Comparison of ENCODE assay signal across 8 mouse cellular contexts in genomic region chr15:78436380-78437192, GRCm38 (mm10). TPM values are rescaled to one million over a fixed set of nuclear protein-coding genes. Genes with fewer than 3 reads are reported as not detected.
A peak's percentile ranks its signal among the peaks of the same experiment; 100 is the strongest.
DNase-seq lines count a peak whose midpoint lies in the region; ATAC-seq and TF ChIP-seq lines count a peak whose summit lies in the region.

No protein-coding gene starts in this region.

- peak overlapping the region; percentile 20; the same call in 1 of the 2 replicates for H3K4me3 ChIP-seq in embryonic facial prominence, embryonic 11.5 days (ENCODE audit: low read depth, low read length)
- H3K4me3 ChIP-seq in heart, adult 2 months = peak overlapping the region; percentile 2; the same call in 1 of the 2 replicates
- H3K4me3 ChIP-seq in midbrain, embryonic 13.5 days (replicated peaks) = peak overlapping the region; percentile 21
- H3K4me3 ChIP-seq in stomach, embryonic 16.5 days (replicated peaks; ENCODE audit: low read length) = peak overlapping the region; percentile 34

- H3K4me2 ChIP-seq in embryonic facial prominence, embryonic 11.5 days (ENCODE audit: low read depth, low read length) = peak overlapping the region; percentile 39
- H3K4me2 ChIP-seq in midbrain, embryonic 13.5 days (replicated peaks) = peak overlapping the region; percentile 50
- H3K4me2 ChIP-seq in stomach, embryonic 16.5 days (ENCODE audit: low read depth, low read length) = peak overlapping the region; percentile 53

- 12% methylated on average over 25 of the region's 32 CpGs for WGBS in embryonic facial prominence, embryonic 11.5 days
- 15% methylated on average over 32 of the region's 32 CpGs for WGBS in heart, adult 2 months
- WGBS in midbrain, embryonic 13.5 days = 5% methylated on average over 32 of the region's 32 CpGs
- WGBS in stomach, embryonic 16.5 days = 12% methylated on average over 31 of the region's 32 CpGs

- peak overlapping the region; percentile 52 for H3K9ac ChIP-seq in embryonic facial prominence, embryonic 11.5 days (replicated peaks; ENCODE audit: low read length)
- H3K9ac ChIP-seq in heart, adult 2 months (ENCODE audit: low read depth, low read length) = peak overlapping the region; percentile 4; the same call in 1 of the 2 replicates
- H3K9ac ChIP-seq in midbrain, embryonic 13.5 days (replicated peaks) = peak overlapping the region; percentile 63
- peak overlapping the region; percentile 70 for H3K9ac ChIP-seq in stomach, embryonic 16.5 days (ENCODE audit: low read length)

- H3K36me3 ChIP-seq in embryonic facial prominence, embryonic 11.5 days (replicated peaks; ENCODE audit: control insufficient read depth, insufficient read depth, low read depth, low read length) = no peaks in the 10 kb centered on the region; the same call in 1 of the 2 replicates
- H3K36me3 ChIP-seq in heart, adult 2 months (ENCODE audit: control insufficient read depth, insufficient read depth, low read length) = no peaks in the 10 kb centered on the region
- H3K36me3 ChIP-seq in midbrain, embryonic 13.5 days = peaks cover 38% of the 10 kb centered on the region
- H3K36me3 ChIP-seq in stomach, embryonic 16.5 days (ENCODE audit: control insufficient read depth, insufficient read depth, low read length) = no peaks in the 10 kb centered on the region

- peak; percentile 31 to 38 for DNase-seq in spleen, adult 18-20 months
- no peak for DNase-seq in spleen, adult 12 weeks (ENCODE audit: low spot score)
- DNase-seq in embryonic facial prominence, embryonic 11.5 days (ENCODE audit: low spot score) = peak; percentile 68
- DNase-seq in heart, adult 2 months = peak; percentile 88 to 90
- peak; percentile 61 to 68 for DNase-seq in kidney, adult 8-10 months
- DNase-seq in left cerebral cortex, postnatal 4 days = peak; percentile 92

- peak; percentile 59 for TF ChIP-seq CTCF in heart, adult 2 months (IDR thresholded peaks at IDR 0.05)

- intact Hi-C loops in heart, adult 2 months (cut with DNase I) = no loop called here
- intact Hi-C loops in left cerebral cortex, postnatal 4 days (cut with DNase I) = loop anchor here (10.0 kb wide), 1 partner anchor 462 kb away; the partner anchor contains the start of gene Eif3d

- H3K79me2 ChIP-seq in heart, adult 2 months (replicated peaks; ENCODE audit: control insufficient read depth, insufficient read depth, low read length) = no peaks in the 10 kb centered on the region

- TF ChIP-seq EP300 in heart, adult 2 months (IDR thresholded peaks at IDR 0.05; ENCODE audit: insufficient read depth, low read depth, low read length) = no peak

- peaks cover 15% of the 10 kb centered on the region; the same call in 1 of the 2 replicates for H3K4me1 ChIP-seq in embryonic facial prominence, embryonic 11.5 days (ENCODE audit: control insufficient read depth, insufficient read depth, low read length)
- peaks cover 3% of the 10 kb centered on the region for H3K4me1 ChIP-seq in heart, adult 2 months (ENCODE audit: control insufficient read depth, insufficient read depth, low read length)
- peaks cover 56% of the 10 kb centered on the region for H3K4me1 ChIP-seq in midbrain, embryonic 13.5 days (replicated peaks)
- H3K4me1 ChIP-seq in stomach, embryonic 16.5 days (ENCODE audit: control insufficient read depth, insufficient read depth, low read length) = peaks cover 20% of the 10 kb centered on the region

- no peaks in the 10 kb centered on the region; the same call in 1 of the 2 replicates for H3K27me3 ChIP-seq in embryonic facial prominence, embryonic 11.5 days (ENCODE audit: control insufficient read depth, insufficient read depth, low read length)
- H3K27me3 ChIP-seq in heart, adult 2 months (ENCODE audit: control insufficient read depth, insufficient read depth, low read length) = no peaks in the 10 kb centered on the region
- H3K27me3 ChIP-seq in midbrain, embryonic 13.5 days = 0 out of 2 replicates have a peak, but pooled peaks cover 6% of the 10 kb centered on the region
- no peaks in the 10 kb centered on the region for H3K27me3 ChIP-seq in stomach, embryonic 16.5 days (ENCODE audit: control insufficient read depth, insufficient read depth, low read length)

- ATAC-seq in embryonic facial prominence, embryonic 11.5 days (replicated peaks; ENCODE audit: insufficient number of reproducible peaks, low FRiP score, low TSS enrichment, low read depth) = peak; percentile 26; the same call in 1 of the 2 replicates
- peak; percentile 65 for ATAC-seq in midbrain, embryonic 13.5 days
- peak; percentile 66 for ATAC-seq in stomach, embryonic 16.5 days (ENCODE audit: insufficient read depth, low FRiP score)

- H3K27ac ChIP-seq in embryonic facial prominence, embryonic 11.5 days (replicated peaks; ENCODE audit: low read depth, low read length) = no peak overlapping the region
- H3K27ac ChIP-seq in heart, adult 2 months = peak overlapping the region; percentile 45; the same call in 1 of the 2 replicates
- peak overlapping the region; percentile 78 for H3K27ac ChIP-seq in midbrain, embryonic 13.5 days
- H3K27ac ChIP-seq in stomach, embryonic 16.5 days (ENCODE audit: low read length) = peak overlapping the region; percentile 70

- H3K9me3 ChIP-seq in embryonic facial prominence, embryonic 11.5 days (replicated peaks; ENCODE audit: control insufficient read depth, low read length) = no peaks in the 10 kb centered on the region
- H3K9me3 ChIP-seq in midbrain, embryonic 13.5 days = no peaks in the 10 kb centered on the region
- H3K9me3 ChIP-seq in stomach, embryonic 16.5 days (replicated peaks; ENCODE audit: control insufficient read depth, low read length) = no peaks in the 10 kb centered on the region

- TF ChIP-seq POLR2A in heart, adult 2 months (IDR thresholded peaks at IDR 0.05; ENCODE audit: insufficient read depth, low read depth, low read length) = no peak

RNA-seq across cellular contexts. Expression of gene Kctd17, which starts 8.2 kb away (rescaled TPM):
- 36.0 and 47.5 TPM in 2 replicates for polyA plus RNA-seq in embryonic facial prominence, embryonic 11.5 days (2014; fragmentation: Nextera tagmentation; extraction: Ambion mirVana)
- total RNA-seq in heart, adult 2 months (2021) = 10 to 100 TPM; 18.4 to 24.5 TPM
- polyA plus RNA-seq in heart, adult 2 months (2012; rRNA removed) = 52.5 and 66.1 TPM in 2 replicates
- 100 to 1,000 TPM; 212 to 213 TPM for total RNA-seq in left cerebral cortex, postnatal 4 days (2021)
- polyA plus RNA-seq in midbrain, embryonic 13.5 days (2015; fragmentation: Nextera tagmentation; extraction: Ambion mirVana) = 107 and 117 TPM in 2 replicates
- 28.1 and 32.0 TPM in 2 replicates for polyA plus RNA-seq in stomach, embryonic 16.5 days (2015; fragmentation: Nextera tagmentation; extraction: Ambion mirVana)

RNA-seq across cellular contexts. Expression of gene Mpst, which starts 30.4 kb away (rescaled TPM):
- 2.3 and 2.5 TPM in 2 replicates for polyA plus RNA-seq in embryonic facial prominence, embryonic 11.5 days (2014; fragmentation: Nextera tagmentation; extraction: Ambion mirVana)
- 10 to 100 TPM; 37.5 to 45.9 TPM for total RNA-seq in heart, adult 2 months (2021)
- polyA plus RNA-seq in heart, adult 2 months (2012; rRNA removed) = 64.5 and 79.5 TPM in 2 replicates
- total RNA-seq in left cerebral cortex, postnatal 4 days (2021) = 10 to 100 TPM; 57.2 to 58.7 TPM
- 1.3 and 2.8 TPM in 2 replicates for polyA plus RNA-seq in midbrain, embryonic 13.5 days (2015; fragmentation: Nextera tagmentation; extraction: Ambion mirVana)
- 6.8 TPM in 2 replicates for polyA plus RNA-seq in stomach, embryonic 16.5 days (2015; fragmentation: Nextera tagmentation; extraction: Ambion mirVana)

RNA-seq across cellular contexts. Expression of gene Tst, which starts 30.9 kb away (rescaled TPM):
- 9.7 and 10.1 TPM in 2 replicates for polyA plus RNA-seq in embryonic facial prominence, embryonic 11.5 days (2014; fragmentation: Nextera tagmentation; extraction: Ambion mirVana)
- total RNA-seq in heart, adult 2 months (2021) = 10 to 100 TPM; 19.1 to 23.2 TPM
- polyA plus RNA-seq in heart, adult 2 months (2012; rRNA removed) = 30.3 and 41.7 TPM in 2 replicates
- total RNA-seq in left cerebral cortex, postnatal 4 days (2021) = 10 to 100 TPM; 29.2 to 30.4 TPM
- 6.5 and 8.8 TPM in 2 replicates for polyA plus RNA-seq in midbrain, embryonic 13.5 days (2015; fragmentation: Nextera tagmentation; extraction: Ambion mirVana)
- polyA plus RNA-seq in stomach, embryonic 16.5 days (2015; fragmentation: Nextera tagmentation; extraction: Ambion mirVana) = 123 and 146 TPM in 2 replicates

RNA-seq across cellular contexts. Expression of gene Tmprss6, which starts 31.8 kb away (rescaled TPM):
- 0.21 and 0.49 TPM in 2 replicates for polyA plus RNA-seq in embryonic facial prominence, embryonic 11.5 days (2014; fragmentation: Nextera tagmentation; extraction: Ambion mirVana)
- total RNA-seq in heart, adult 2 months (2021) = not detected
- polyA plus RNA-seq in heart, adult 2 months (2012; rRNA removed) = 0.20 TPM in 1 of 2 replicates, not detected in the other
- total RNA-seq in left cerebral cortex, postnatal 4 days (2021) = not detected
- polyA plus RNA-seq in midbrain, embryonic 13.5 days (2015; fragmentation: Nextera tagmentation; extraction: Ambion mirVana) = 0.16 TPM in 1 of 2 replicates, not detected in the other
- 1.8 TPM in 2 replicates for polyA plus RNA-seq in stomach, embryonic 16.5 days (2015; fragmentation: Nextera tagmentation; extraction: Ambion mirVana)

RNA-seq across cellular contexts. Expression of gene Tex33, which starts 40.9 kb away (rescaled TPM):
- polyA plus RNA-seq in embryonic facial prominence, embryonic 11.5 days (2014; fragmentation: Nextera tagmentation; extraction: Ambion mirVana) = not detected in 2 replicates
- not detected for total RNA-seq in heart, adult 2 months (2021)
- 0.43 and 0.67 TPM in 2 replicates for polyA plus RNA-seq in heart, adult 2 months (2012; rRNA removed)
- not detected for total RNA-seq in left cerebral cortex, postnatal 4 days (2021)
- not detected in 2 replicates for polyA plus RNA-seq in midbrain, embryonic 13.5 days (2015; fragmentation: Nextera tagmentation; extraction: Ambion mirVana)
- not detected in 2 replicates for polyA plus RNA-seq in stomach, embryonic 16.5 days (2015; fragmentation: Nextera tagmentation; extraction: Ambion mirVana)

Comparison
In these comparisons a context has a peak if more than half of its experiments do, and no peak if none do; other contexts are left out.
1. H3K9ac ChIP-seq: peak in every context shown above with its lines; median percentile 70 in stomach, embryonic 16.5 days; 63 in midbrain, embryonic 13.5 days; 52 in embryonic facial prominence, embryonic 11.5 days; 4 in heart, adult 2 months.